Mouse (Mus musculus): ENCODE data around the gene Gm3404.

DNA sequence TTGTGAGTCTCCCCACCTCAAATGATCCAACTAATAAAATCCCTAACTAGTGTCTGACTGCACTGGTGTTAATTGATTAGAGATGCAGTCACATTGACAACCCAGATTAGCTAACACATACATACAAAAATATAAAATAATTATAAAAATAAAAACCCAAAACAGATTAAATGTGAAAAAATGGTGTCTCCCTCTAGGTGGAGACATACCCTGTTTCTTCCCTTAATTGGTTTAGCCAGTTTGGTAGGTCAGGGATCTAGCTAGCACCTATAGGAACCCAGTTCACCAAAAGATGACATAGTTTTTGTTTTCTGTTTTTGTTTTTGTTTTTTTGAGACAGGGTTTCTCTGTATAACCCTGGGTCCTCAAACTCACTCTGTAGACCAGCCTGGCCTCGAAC is 38.7 kb downstream of the Gm3404 start:
- TF ChIP-seq POLR2A (IDR thresholded peaks at IDR 0.05; ENCODE audit: borderline replicate concordance, extremely low read depth, low read depth, low read length) (no peak), CTCF (IDR thresholded peaks at IDR 0.05; ENCODE audit: insufficient read depth, low read length) (no peak)

All from lung, adult 2 months (tissue).